Mouse (Mus musculus) spleen, adult 2 months (tissue): ENCODE measurements around the gene Boc.

ENCODE experiments used
- CTCF ChIP-seq: fragments of 200-500 bp; IDR thresholded peaks from 2 replicates; pipeline ENCODE4 v1.5.1; 2011; ENCODE audit warnings: mild to moderate bottlenecking, inconsistent platforms; ENCODE audit not compliant: insufficient read depth, insufficient read length, insufficient replicate concordance; ENCODE audit errors: extremely low read depth
- POLR2A ChIP-seq: fragments of 200-500 bp; IDR thresholded peaks from 2 replicates; pipeline ENCODE4 v1.6.1; 2011; ENCODE audit warnings: low read depth, low read length, inconsistent platforms

GRCm38 (mm10) chr16:44458826-44459225 is 99.9 kb downstream of the Boc start:
- TF ChIP-seq CTCF (no peak), POLR2A (no peak)
